Mouse (Mus musculus) MEL-GATA-1-ER (cell line): ENCODE measurements around the gene Ttc38.
A peak's percentile ranks its signal among the peaks of the same experiment; 100 is the strongest.
"Not testable (repeated sequence)": the region's sequence is repeated elsewhere in the genome, so short reads cannot be mapped to it uniquely, and the experiment has no call there.

Source experiments
- DNase-seq: peaks from one replicate; pipeline ENCODE4 v3.0.0-alpha.2; 2012; ENCODE audit warnings: low read depth; ENCODE audit errors: extremely low read depth

Ttc38 gene

DNA sequence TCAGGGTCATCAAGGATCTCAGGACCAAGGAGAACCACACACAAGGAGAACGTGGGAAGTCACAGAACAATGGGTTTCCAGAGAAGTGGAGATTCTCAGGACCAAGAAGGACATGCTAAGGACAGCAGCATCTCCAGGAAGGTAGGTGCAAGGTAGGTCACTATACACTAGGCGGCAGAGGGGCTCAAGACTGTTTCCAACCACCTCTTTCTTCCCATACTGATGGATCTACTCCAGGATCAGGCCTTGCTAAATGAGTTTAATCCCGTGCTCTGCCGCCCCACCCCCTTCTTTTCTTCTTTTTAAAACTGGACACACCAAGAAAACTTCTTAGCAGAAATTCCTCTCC, 10.1 kb upstream of the Ttc38 start:
- no peak for DNase-seq

DNA sequence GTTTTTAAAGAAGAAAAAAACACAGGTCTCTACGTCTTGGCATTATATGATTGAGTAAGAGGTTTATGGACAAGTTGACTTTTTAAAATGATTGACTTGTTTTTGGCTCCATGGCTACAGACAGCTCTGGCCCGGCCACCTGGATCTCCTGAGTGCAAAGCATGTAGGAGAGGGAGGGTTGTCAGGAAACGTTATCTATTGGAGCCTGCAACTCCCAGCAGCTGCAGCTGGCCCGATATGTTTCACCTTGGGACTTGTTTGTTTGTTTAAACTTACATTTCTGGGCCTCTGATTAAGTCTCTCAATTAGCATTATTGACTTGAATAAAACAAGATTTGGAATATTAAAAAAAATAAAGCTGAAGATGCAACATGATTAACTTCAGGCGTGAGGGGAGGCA, 5.4 kb upstream of the Ttc38 start:
- DNase-seq: no peak

GRCm38 (mm10) chr15:85828071-85828470, 4.0 kb upstream of the Ttc38 start:
- no peak for DNase-seq

- no peak for DNase-seq
Measured at GRCm38 (mm10) chr15:85829470-85829869, 2.6 kb upstream of the Ttc38 start.

DNA sequence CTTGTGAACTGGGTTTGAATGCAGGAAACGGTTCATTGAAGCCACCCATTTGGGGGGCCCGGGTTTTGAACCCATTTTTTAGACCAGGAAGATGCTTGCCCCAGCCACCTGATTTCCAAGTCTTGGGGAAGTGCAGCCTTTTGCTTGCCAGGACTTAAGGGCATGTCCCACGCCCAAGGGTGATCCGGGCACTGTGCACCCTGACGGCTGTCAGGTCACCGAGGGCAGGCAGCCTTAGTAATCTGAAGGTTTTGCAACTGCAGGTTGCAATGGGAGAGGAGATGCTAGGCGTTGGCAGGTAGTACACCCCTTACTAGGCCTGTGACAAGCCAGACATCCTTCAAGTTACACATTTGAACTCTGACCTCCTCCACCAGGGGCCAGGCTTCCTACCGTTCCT, 493 bp downstream of the Ttc38 start:
- no peak for DNase-seq

DNA sequence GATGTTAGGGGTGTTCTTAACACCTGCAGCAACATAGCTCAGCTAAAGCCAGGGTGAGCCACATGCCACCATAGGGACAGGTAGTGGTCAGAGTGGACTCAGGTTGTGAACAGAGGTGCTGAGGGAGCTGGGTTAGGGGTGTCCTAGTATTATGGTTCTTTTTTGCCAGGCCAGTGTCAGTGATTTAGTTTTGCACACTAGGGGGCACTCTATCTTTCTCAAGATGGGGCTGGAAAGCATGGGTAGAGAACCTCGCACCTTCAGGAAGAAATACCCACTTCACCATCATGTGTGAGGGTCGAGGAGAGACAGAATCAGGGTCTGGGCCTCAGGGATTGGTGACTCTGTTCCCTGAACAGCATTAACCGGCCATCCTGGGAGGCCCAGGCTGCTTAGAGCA, 3.2 kb downstream of the Ttc38 start:
- DNase-seq: no peak

GRCm38 (mm10) chr15:85836887-85837286, 4.8 kb downstream of the Ttc38 start:
- no peak for DNase-seq

GRCm38 (mm10) chr15:85840983-85841382, 8.9 kb downstream of the Ttc38 start:
- no peak for DNase-seq

DNA sequence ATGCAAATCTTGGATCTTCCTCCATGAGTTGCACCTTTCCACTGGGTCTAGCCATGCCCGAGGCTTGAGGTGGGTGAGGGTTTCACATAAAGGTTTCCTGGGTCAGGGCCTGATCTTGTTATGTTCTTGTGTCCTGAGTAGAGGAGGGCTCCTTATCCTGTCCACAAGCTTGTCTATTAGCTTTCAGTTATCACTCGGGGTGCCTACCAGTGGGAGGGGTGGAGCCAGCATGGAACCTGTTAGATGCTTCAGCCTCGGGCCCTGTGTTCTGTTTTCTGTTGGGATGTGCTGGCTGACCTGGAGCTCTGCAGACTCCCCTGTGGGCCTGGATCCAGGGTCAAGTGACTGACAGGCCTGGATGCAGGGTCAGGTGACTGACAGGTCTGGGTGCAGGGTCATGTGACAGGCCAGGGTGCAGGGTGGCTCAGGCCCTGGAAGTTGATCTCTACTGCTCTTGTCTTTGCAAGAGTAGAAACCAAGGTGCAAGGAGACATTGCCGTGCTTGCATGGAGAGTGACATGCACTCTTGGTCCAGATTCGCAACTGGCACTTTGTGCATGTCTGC, 9.8 kb downstream of the Ttc38 start:
- no peak for DNase-seq

- no peak for DNase-seq
Measured at GRCm38 (mm10) chr15:85845071-85845470, 13.0 kb downstream of the Ttc38 start.

- DNase-seq: no peak
Measured at GRCm38 (mm10) chr15:85851656-85852392, 19.7 kb downstream of the Ttc38 start.

DNA sequence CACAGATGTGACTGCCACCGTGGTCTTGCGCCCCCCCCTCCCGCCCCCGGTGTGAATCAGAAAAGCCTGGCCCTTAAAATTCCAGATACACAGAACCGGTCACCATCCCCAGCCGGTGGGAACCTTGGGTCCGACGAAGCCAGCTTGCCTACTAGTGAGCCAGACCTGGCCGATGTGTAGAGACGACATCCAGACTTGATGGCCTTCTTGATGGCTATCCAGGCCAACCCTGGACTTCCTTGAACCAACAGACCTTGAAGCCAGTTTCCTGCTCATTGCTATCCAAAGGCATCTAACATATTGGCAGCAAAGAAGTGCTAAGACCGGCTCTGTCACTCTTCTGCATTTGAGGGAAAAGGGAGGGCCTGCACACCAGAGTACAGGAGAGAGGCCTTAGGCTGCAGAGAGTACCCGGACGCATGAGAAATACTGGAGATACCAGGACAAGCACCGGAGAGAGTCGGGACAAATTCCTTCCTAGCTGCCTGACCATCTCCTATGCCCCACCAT, 26.9 kb downstream of the Ttc38 start:
- no peak for DNase-seq

GRCm38 (mm10) chr15:85859490-85860031, 27.5 kb downstream of the Ttc38 start, which contains the start of gene Gtse1:
TSS of gene Gtse1 (plus strand) at chr15:85859745.
- peak; percentile 98 for DNase-seq

- not testable (repeated sequence) for DNase-seq
Measured at GRCm38 (mm10) chr15:85865913-85866312, 33.8 kb downstream of the Ttc38 start.

DNA sequence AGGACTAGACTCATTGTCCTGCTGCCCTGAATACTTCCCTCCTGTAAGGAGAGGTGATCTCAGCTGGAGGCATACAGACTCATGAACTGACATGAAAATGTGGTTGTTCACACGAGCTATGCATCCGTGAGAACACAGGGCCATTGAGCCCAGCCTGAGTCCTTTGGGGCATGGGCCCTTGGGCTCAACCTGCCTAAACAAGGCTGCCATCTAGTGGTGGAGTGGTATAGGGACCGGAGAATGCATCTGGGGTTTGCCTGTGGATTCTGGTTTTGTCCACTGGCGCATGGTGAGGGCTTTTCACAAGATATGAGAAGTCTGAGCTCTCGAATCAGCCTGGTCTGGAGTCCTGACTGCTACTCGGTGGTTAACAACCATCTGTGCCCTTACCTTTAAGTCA, 35.6 kb downstream of the Ttc38 start:
- DNase-seq: peak; percentile 36

- DNase-seq: no peak
Measured at GRCm38 (mm10) chr15:85877336-85877735, 45.2 kb downstream of the Ttc38 start.

GRCm38 (mm10) chr15:85878848-85879497, 46.9 kb downstream of the Ttc38 start, which contains the start of gene Trmu:
TSS of gene Trmu (plus strand) at chr15:85879312.
- peak; percentile 69 for DNase-seq

DNA sequence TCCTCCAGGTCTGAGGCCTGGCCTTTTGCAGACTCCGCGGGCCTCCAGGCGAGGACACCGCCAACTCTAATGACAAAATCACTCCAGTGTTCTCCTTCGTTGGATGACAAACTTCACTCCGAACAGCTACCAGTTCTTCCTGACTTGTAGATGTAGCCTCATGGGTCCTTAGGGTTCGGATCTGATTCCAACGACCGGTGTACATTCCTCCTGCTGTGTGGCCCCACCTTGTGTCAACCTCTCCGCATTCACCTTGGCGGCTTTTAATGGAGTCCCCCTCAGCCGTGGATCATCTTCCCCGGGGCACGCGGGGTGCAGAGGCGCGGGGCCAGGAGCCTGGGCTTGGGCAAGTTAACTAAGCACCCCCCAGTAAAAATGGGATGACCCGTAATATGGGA, 47.4 kb downstream of the Ttc38 start:
- DNase-seq: no peak

- DNase-seq: no peak
Measured at GRCm38 (mm10) chr15:85885606-85886005, 53.5 kb downstream of the Ttc38 start.

GRCm38 (mm10) chr15:85889235-85889634, 57.1 kb downstream of the Ttc38 start:
- DNase-seq: no peak

DNA sequence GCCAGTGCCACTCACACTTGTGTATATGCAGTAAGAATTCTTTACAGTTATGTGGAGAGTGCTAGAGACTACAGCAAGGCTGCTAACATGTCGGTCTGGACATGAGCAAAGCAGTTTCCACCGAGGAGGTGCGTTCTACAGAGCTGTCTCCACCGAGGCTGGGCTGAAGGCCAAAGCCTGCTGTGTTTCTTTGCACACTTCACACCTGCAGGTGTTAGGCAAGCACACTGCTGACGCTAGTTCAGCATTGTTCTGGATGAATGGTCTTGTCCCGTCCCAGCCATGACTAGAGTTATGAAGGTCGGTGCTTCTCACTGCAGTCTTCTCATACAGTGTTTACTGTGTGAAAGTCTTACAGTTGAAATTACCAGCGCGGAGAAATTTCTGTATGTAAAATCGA, 59.9 kb downstream of the Ttc38 start:
- no peak for DNase-seq

- no peak for DNase-seq
Measured at GRCm38 (mm10) chr15:85892498-85893118, 60.5 kb downstream of the Ttc38 start.
